Mouse (Mus musculus) E14TG2a.4 (cell line): Measurements from ENCODE around the gene Car9.

ENCODE experiments used
- CTCF ChIP-seq: conservative IDR thresholded peaks from 2 replicates; pipeline ENCODE4 v1.5.1; 2014; ENCODE audit warnings: low read length
- NANOG ChIP-seq: IDR thresholded peaks from 2 replicates; pipeline ENCODE4 v1.6.1; 2014; ENCODE audit warnings: borderline replicate concordance, low read length, mixed read lengths
- POU5F1 ChIP-seq: IDR thresholded peaks from 2 replicates; pipeline ENCODE4 v1.6.1; 2014; ENCODE audit warnings: low read length, borderline replicate concordance

DNA sequence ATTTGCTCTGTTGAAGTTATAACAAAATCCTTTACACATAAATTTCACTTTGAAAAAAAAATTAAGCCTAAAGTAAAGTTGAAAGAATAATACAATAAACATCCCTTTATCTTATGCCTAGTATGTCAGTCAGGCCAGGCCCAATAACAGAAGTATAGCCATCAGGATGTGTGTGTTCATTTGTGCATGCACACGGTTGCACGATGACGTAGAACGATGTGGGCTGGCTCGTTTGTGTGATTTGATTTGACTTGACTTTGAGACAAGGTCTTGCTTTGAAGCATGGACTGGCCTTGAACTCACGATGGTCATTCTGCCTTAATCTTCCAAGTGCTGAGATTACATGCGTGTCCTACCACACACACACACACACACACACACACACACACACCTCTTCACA, 39.9 kb upstream of the Car9 start:
- TF ChIP-seq CTCF (no peak), NANOG (no peak), POU5F1 (no peak)
